Mouse (Mus musculus) E14TG2a.4 (cell line): ENCODE measurements around the gene Haus2.

Source experiments
- CTCF ChIP-seq: conservative IDR thresholded peaks from 2 replicates; pipeline ENCODE4 v1.5.1; 2014; ENCODE audit warnings: low read length
- NANOG ChIP-seq: IDR thresholded peaks from 2 replicates; pipeline ENCODE4 v1.6.1; 2014; ENCODE audit warnings: borderline replicate concordance, low read length, mixed read lengths
- POU5F1 ChIP-seq: IDR thresholded peaks from 2 replicates; pipeline ENCODE4 v1.6.1; 2014; ENCODE audit warnings: low read length, borderline replicate concordance

- TF ChIP-seq CTCF = no peak
- no peak for TF ChIP-seq NANOG
- no peak for TF ChIP-seq POU5F1
Observed at GRCm38 (mm10) chr2:120630655-120631054, 21.5 kb downstream of the Haus2 start.
